Mouse (Mus musculus): ENCODE measurements around the gene Arhgef2.

Arhgef2 gene

DNA sequence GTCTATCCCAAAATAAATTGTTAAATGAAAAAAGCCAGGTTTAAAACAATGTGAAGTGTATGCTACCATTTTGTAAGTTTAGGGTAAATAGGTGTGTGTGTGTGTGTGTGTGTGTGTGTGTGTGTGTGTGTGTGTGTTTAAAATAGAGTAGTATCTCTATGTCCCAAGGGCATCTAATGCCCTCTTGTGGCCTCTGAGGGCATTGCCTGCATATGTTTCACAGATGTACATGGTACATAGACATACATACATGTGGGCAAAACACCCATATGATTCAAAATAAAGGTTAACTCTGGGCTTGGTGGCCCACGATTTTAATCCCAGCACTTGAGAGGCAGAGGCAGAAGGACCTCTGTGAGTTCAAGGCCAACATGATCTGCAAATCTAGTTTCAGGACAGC is 34.9 kb downstream of the Arhgef2 start:
- peak; percentile 77 for DNase-seq (ENCODE audit: low read depth, low spot score)

DNA sequence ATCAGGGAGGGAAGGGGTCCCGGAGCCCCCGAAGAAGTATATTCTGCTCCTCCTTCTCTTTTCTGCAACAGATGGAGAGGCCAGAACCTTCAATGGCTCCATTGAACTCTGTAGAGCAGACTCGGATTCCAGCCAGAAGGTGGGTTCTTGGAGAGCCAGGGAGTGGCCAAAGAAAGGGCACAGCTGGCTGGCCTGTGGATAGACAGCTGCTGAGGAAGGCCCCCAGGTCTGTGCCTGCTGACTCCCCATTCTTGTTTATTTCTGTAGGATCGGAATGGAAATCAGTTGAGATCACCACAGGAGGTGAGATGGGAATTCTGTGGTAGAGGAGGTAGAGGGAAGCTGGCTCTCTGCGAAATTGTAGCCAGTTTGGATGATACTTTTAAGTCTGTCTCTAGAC is 37.3 kb downstream of the Arhgef2 start:
- DNase-seq (ENCODE audit: low read depth, low spot score): peak; percentile 62

DNA sequence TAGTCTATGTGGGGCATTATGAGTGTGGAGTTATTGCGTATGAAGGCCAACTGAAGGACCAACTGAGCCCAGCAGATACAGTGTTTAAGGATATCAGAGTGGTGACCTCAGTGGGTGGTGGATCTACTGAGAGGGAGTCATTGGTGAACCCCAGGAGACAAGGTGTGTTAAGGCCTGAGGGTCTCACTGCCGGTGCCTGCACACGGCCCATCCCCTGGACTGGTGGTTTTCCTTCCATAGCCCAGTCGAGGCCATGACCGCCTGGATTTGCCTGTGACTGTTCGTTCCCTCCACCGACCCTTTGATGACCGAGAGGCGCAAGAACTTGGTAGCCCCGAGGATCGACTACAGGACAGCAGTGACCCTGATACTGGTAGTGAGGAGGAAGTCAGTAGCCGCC is 40.2 kb downstream of the Arhgef2 start:
- DNase-seq (ENCODE audit: low read depth, low spot score): no peak

DNA sequence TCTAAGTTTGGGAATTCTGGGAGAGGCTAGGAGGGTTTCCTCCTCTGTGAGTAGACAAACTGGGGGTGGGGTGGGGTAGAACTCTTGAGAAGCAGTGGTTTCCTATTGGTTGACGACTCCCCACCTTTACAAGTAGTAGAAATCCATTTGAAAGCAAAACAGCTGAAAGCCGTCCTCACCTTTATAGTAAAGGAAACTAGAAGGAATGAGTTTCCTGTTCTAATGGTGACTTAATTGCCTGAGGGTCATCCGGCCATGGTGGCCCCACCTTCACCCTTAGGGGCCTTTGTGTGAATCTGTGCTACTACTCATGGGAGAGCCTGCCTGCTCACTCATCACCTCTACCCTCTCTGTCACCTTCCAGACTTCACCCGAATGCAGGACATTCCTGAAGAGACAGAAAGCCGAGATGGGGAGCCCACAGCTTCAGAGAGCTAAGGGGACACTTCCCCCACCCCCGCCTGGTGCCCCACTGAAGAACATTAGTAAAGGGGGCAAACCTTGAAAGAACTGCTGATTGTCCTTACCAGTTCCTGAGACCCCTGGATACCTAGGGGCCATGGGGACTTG is 40.7 kb downstream of the Arhgef2 start:
- peak; percentile 91 for DNase-seq (ENCODE audit: low read depth, low spot score)

DNA sequence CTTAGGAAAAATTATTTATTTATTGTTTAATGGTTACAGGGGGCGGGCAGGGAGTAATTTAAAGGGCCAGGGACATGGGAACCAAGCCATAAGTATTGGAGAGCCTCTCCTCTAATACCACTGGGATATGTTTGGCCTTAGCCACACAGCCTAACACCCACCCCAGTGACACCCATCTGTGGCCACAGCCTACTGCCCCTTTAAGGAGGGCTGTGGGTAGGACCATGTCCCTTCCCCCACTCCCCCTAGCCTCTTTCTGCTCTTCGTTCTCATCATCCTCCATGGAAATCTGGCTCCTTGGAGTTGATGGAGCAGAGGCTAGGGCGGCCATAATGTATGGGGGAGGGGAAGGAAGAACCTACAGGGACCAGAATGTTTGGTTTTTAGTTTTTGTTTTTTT is 41.3 kb downstream of the Arhgef2 start:
- no peak for DNase-seq (ENCODE audit: low read depth, low spot score)

DNA sequence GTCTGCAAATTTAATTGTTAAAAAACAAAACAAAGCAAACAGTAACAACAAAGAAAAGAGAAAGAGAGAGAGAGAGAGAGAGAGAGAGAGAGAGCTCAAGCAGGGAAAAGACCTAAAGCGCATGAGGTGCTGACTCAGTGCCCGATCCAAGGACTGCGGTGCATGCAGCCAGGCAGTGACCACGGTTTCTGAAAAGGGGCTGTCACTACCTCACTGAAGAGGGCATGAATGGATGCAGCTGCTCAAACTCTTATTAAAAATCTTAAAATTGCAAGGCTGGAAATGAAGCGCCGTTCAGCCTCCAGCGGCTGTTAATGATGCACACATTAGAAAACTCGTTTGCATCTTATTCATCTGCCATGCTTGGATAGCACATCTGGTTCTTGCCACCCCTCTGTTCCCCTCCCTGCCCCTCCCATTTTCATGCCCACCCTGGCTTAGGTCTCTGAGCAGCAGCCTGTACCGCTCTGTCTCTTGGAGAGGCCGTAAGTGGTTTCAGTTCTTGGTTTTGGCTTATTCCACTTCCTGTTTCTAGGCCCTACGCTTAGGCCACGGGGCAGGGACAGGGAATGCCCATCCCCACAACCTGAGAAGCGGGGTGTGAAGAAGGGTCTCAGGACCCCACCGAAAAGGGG is 42.1 kb downstream of the Arhgef2 start:
- DNase-seq (ENCODE audit: low read depth, low spot score): no peak

DNA sequence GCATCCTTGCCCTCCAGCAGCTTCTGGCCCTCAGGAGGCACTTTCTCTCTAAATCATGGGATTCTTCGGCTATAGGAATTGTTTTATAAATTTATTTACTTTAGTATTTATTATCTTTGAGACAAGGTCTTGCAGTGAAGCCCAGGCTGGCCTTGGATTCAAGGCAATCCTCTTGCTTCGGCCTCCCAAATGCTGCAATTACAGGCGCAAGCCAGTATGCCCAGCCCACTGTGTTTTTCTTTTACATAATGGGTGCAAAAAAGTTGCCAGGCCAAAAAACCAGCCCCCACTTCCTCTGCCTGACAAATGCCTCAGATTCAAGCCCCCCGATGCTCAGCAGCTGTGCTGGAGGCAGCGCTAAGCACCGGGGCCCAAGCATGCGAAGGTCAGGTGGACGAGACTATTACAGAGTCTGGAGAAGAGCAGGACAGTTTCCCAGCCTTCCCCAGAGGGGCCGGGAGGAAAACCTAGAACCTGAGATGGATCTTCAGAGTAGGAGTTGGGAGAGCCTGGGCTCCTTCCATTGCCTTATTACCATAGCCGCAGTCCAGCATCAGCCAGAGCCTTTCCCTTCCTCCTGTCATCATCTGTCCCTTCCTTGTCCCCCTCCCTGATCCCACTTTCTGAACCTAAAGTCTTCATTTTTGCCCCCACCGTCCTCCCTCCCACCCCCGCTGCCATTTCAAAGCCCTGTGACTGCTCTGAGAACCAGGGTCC is 42.8 kb downstream of the Arhgef2 start:
- DNase-seq (ENCODE audit: low read depth, low spot score): no peak

DNA sequence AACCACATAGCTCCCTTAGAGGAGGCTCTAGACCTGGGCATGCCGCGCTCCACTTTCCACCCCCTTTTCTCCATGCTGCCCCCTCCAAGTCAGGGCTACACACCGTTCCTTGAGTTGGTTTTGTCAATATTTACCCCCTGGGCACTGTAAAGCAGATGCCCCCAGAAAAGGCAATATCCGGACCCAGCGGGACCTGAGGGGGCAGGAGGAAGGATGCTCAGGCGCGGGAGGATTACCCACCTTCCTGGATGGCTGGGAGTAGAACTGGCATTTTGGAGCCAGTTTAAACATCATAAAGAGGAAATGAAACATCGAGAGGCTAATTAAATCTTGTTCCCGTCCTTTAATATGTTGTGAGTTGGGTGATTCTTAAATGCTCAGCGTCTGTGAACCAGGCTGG is 43.4 kb downstream of the Arhgef2 start:
- no peak for DNase-seq (ENCODE audit: low read depth, low spot score)

DNA sequence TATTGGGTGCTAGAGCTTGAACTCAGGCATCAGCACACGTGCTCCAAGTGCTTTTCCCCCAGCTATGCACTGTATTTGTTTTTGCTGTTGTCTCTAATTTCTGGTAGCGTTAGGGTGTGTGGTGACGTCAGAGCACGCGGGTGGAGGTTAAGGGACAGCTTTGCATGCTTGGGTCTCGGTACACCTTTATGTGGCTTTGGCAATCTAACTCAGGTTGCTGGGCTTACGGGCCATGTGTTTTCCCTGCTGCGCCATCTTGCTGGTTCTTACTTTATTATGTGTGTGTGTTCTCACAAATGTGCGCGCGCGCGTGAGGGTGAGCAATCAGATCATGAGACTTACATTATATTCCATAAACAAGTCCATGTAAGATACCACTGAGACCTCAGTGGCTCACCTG is 44.2 kb downstream of the Arhgef2 start:
- no peak for DNase-seq (ENCODE audit: low read depth, low spot score)

DNA sequence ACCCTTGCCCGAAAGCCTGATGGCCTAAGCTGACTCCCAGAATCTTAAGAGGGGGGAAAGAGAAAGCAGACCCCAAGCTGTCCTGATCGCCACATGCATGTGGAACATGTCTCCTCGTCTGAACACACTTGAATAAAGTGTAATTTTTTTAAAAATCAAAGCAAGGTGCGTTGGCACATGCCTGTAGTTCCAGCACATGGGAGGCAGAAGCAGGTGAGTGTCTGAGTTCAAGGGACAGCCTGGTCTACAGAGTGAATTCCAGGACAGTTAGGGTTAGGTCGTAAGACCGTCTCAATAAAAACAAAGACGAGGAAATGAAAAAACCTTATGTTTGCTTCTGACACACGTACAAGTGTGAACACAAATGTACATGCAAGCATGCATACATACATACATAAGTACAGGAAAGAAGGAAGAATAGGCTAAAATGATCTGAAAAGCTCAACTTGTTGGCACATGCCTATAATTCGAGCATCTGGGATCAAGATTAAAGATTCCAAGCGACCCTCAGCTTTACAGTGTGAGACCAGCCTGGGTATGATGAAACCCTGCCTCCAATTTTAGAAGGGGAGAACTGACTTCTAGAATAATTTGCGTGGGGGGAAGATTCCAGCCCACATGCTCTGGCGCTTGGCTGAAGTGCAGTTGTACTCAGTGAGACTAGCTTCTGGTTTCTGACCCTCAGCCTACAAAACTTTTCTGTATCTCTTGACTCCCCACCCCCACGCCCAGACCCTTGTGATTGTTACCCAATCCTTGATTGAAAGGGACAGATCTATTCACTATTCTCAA is 45.1 kb downstream of the Arhgef2 start:
- DNase-seq (ENCODE audit: low read depth, low spot score): no peak

DNA sequence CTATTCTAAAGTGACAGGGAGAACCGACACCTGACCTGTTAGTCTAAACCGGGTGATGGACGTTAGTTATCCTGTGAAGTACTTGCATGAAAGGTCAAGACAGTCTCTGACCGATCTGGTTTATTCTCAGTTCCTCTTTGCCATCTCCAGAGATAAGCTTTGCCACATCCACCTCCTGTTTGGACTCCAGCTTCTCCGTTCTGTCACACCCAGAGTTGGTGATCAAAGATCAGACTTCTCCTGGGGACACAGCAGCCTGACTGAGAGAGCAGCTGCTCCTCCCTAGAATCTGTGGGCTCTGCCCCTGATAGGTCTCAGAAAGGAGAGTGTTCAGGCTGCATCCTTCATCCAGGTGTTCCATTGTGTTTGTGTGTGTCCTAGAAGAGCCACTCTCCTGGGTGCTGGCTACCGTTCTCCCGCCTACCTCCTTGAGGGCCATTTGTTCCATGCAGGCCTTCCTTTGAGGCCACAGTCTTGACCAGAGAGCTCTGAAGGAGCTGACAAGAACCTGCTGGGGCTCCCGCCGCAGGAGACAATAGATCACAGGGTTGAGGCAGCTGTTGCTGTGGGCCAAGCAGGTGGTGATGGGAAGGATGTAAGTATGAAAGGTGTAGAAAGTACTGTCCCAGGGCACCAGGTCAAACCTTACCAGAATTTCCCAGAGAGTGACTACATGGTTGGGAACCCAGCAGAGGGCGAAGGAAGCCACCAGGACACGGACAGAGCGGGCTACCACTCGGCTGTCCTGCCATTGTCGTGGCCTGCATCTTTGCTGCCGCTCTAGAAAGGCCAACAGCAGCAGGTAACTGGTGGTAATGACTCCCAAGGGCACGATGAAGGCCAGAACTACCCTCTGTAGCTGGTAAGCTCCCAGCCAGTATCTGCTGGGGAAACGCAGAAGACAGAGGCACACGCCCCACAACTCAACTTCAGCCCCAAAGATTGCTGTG is 46.2 kb downstream of the Arhgef2 start:
- no peak for DNase-seq (ENCODE audit: low read depth, low spot score)

DNA sequence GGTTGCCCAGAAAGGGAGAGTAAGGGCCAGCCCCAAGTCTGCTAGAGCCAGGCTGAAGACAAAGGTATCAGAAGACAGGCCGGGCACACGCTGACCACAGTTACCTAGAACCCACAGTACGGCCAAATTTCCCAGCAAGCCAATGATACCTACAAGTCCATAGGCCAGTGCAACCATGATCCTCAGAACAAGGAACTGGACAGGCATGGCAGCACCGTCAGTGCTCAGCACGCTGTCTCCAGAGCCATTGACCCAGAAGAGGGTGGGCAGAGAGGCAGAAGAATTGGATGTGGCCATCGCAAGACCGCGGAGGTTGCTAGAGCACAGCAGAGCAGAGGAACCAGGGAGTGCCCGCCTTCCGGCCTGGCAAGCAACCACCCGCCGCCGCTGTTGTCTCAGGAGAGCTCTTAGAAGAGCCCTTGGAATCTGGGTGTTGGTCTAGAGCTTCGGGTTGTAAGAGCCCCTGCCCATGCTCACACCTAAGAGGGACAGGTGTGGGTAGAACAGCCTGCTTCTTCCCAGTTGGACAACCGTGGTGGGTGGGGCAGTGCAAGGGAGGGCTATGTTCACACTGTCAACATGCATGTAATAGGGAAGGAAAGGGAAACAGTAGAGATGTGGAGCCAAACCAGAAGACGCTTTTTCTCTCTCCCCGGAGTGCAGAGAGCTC is 47.2 kb downstream of the Arhgef2 start, which contains the start of gene Rxfp4:
Rxfp4 (minus strand) TSS at position 297 of the 670 bp plus-strand sequence.
- DNase-seq (ENCODE audit: low read depth, low spot score): peak; percentile 33

DNA sequence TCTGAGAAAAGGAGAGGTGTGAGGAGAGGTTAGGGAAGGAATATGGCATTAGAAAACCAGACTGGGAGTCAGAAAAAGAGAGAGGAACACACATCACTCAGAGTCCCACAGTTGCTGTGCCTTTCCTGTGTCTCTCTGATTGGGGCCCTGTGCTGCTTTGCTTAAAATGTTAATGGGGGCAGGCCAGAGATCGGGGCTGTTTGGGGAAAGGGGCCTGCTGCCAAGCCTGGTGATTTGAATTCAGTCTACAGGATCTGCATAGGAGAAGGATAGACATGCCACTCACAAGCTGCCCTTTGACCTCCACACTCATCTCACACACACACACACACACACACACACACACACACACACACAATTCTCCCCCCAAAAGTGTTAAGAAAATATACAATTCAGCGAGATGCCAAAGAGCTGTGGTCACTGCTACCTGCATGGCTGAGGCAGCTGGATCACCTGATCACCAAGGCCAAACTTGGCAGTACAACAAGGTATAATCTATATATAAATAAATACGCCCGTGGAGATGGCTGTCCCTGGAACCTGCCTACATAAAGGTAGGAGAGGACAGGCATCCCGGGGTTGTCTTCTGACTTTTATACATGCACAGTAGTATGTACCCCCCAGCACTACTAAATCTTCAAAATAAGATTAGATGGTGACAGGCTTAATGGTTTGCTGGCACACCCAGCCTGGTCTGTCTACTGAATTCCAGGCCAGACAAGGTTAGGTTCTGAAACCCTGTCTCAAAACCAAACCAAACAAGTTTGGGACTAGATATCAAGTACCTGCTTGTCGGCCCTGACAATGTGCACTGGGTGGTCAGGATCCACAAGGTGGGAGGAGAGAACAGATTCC is 48.0 kb downstream of the Arhgef2 start:
- no peak for DNase-seq (ENCODE audit: low read depth, low spot score)

DNA sequence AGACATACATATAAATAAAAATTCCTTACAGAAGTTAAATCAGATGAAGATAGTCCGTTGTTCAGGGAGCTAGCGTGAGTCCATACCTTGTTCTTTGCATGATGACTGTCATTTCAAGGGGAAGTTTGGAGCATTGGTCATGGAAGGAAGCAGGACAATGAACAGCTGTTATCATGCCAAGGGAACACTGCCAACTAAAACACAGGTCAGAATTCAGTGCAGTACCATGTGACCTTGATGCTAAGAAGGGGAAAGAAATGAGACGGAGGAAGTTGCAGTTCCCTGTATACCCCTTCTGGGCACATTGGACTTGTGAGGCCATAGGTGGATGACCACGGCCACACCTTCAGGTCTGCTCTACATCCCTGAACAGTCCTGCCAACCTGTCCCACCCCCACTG is 48.9 kb downstream of the Arhgef2 start:
- no peak for DNase-seq (ENCODE audit: low read depth, low spot score)

DNA sequence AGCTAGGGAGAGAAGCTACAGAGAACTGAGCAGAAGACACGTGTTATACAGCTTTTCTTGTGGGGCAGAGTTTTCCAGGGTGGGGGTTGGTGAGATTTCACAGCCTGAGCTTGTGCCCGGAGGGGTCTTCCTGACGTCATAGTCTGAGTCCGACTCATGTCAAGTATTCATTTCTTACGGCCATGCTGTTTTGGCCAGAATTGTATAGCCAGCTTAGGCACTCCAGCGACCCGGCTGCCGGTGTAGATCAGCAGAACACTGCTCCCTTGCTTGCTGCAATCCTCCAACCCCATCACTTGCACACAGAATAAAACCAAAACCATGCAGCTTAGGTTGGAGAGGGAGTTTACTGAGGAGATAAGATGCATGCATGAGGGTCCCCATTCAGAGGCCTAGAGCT is 49.9 kb downstream of the Arhgef2 start:
- DNase-seq (ENCODE audit: low read depth, low spot score): no peak

DNA sequence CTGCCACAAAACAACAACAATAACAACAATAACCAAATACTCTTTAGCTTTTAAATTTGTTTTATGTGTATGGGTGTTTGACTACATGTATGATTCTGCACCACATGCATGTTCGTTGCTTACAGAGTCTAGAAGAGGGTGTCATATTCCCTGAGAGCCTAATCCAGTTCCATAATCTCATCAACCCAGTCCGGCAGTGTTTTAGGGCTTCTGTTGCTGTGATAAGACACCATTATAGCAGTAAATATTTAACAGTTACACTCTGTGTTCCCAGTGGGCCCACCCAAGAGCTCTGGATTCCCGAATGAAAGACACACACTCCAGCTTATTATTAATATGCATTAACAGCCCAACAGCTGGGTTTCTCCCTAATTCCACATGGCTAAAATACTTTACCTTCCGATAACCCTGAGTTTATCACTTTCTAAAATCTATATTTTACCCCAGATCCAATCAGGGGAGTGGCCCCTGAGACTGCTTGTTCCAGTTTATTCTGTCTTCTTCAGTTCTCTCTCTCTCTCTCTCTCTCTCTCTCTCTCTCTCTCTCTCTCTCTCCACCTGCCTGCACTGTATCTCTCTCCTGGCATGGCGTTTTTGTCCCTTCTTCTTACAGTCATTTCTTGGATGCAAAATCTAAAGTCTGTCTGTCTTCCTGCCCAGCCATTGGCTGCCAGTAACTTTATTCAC is 52.8 kb downstream of the Arhgef2 start:
- DNase-seq (ENCODE audit: low read depth, low spot score): no peak

DNA sequence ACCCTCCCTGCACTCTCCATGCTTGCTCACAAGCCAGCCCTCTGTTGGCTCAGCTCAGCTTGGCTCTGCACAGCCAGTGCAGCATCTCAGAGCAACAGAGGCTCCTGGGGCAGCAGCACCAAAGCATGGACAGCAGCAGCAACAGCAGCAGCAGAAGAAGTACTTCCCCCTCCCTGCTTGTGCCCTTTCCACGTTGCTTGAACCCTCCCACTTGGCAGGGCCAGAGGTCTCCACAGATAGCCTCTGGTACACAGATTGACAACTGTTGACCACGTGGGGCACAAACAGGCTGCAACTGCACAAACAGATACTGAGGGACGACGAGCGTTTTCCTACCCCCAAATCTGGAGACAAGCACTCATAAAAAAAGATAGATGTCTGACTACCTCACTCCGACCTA is 54.0 kb downstream of the Arhgef2 start:
- no peak for DNase-seq (ENCODE audit: low read depth, low spot score)

DNA sequence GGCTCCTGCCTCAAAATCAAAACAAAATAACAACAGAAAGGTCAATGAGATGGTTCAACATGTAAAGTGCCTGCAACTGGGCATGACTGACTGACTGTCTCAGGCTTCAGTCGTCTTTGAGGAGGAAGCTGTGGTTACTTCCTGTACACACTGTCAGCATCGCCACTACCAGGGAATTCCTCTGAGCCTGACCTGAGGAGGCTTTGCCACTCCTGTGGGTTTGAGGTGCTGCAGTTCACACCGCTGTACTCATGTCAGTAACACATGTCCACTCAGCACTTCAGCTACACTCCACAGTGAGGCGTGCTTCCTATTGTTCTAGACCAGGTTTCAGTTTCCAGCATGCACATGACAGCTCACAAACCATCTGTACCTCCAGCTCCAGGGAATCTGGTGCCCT is 58.3 kb downstream of the Arhgef2 start:
- DNase-seq (ENCODE audit: low read depth, low spot score): no peak

DNA sequence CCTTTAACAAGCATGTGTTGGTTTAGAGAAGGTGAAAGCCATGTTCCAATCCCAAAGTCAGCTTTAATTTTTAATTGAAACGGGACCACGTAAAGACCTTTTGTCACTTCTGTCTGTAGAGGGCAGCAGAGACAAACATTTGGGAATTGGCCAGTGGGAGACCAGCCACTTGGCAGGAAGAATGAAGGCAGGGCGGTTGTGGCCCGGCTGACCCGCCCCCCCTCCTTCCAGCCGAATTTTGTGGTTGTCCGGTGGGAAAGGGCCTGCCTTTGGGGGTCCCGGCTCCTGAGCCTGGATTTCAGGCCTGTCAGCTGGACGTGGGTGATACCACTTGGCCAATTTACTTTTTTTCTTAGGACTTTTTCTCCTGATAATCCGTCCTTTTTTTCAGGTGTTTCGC is 71.6 kb downstream of the Arhgef2 start:
- peak; percentile 88 for DNase-seq (ENCODE audit: low read depth, low spot score)

All from ZHBTc4 (cell line).